Comparison of ENCODE assay signal across 10 mouse cellular contexts in genomic region chr5:104218926-104219325, GRCm38 (mm10). TPM values are rescaled to one million over a fixed set of nuclear protein-coding genes. Genes with fewer than 3 reads are reported as not detected.
DNase-seq lines count a peak whose midpoint lies in the region; ATAC-seq and TF ChIP-seq lines count a peak whose summit lies in the region.
"Had no signal": no experiment of that assay in that cellular context is flagged by ENCODE, and none has a peak within 500 bp of the region (broad histone marks: within the 10 kb centered on the region; RNA-seq: fewer than 3 reads in every experiment).

No protein-coding gene starts in this region.

- H3K9ac ChIP-seq in lung, postnatal 0 days (replicated peaks; ENCODE audit: low read depth), result no peak overlapping the region
- H3K9ac ChIP-seq: neural tube, embryonic 12.5 days had no signal

- TF ChIP-seq EP300 in lung, postnatal 0 days (IDR thresholded peaks at IDR 0.05), result no peak

- peak; percentile 23; the same call in 1 of the 2 replicates for ATAC-seq in lung, postnatal 0 days

- H3K4me1 ChIP-seq in E14TG2a.4 (replicated peaks; ENCODE audit: low read depth, low read length), result no peaks in the 10 kb centered on the region
- H3K4me1 ChIP-seq in lung, postnatal 0 days (ENCODE audit: insufficient read depth, low read depth, low read length), result no peaks in the 10 kb centered on the region
- H3K4me1 ChIP-seq: neural tube, embryonic 12.5 days had no signal

- peaks cover 22% of the 10 kb centered on the region for H3K9me3 ChIP-seq in E14TG2a.4 (ENCODE audit: low read length)
- H3K9me3 ChIP-seq in lung, postnatal 0 days (ENCODE audit: low read length), result no peaks in the 10 kb centered on the region
- H3K9me3 ChIP-seq: neural tube, embryonic 12.5 days had no signal

- H3K4me3 ChIP-seq in gastrocnemius, adult 2 months, result no peak overlapping the region
- H3K4me3 ChIP-seq in E14TG2a.4 (replicated peaks; ENCODE audit: low read length), result no peak overlapping the region
- H3K4me3 ChIP-seq in lung, postnatal 0 days (ENCODE audit: low read depth, low read length), result no peak overlapping the region
- H3K4me3 ChIP-seq: neural tube, embryonic 12.5 days had no signal

- WGBS in lung, postnatal 0 days, result 20% methylated on average over 5 of the region's 5 CpGs

- no peaks in the 10 kb centered on the region for H3K27me3 ChIP-seq in E14TG2a.4 (ENCODE audit: insufficient read depth, low read length)
- H3K27me3 ChIP-seq in lung, postnatal 0 days (replicated peaks; ENCODE audit: insufficient read depth, low read length), result no peaks in the 10 kb centered on the region
- H3K27me3 ChIP-seq: neural tube, embryonic 12.5 days had no signal

- TF ChIP-seq CTCF in gastrocnemius, adult 2 months (IDR thresholded peaks at IDR 0.05), result peak; percentile 81
- TF ChIP-seq CTCF in E14TG2a.4 (conservative IDR thresholded peaks at IDR 0.05; ENCODE audit: low read length), result peak; percentile 85
- peak; percentile 77 for TF ChIP-seq CTCF in lung, postnatal 0 days (IDR thresholded peaks at IDR 0.05)

- intact Hi-C loops in gastrocnemius, adult 2 months (cut with DNase I), result loop anchor here (1.0 kb wide), 1 partner anchor 116 kb away; no protein-coding TSS in a partner anchor
- intact Hi-C loops in gastrocnemius, postnatal 36 days (cut with DNase I), result loop anchor here (5.0 to 10.0 kb wide), 2 partner anchors 87 to 226 kb away; no protein-coding TSS in a partner anchor

- H3K27ac ChIP-seq in gastrocnemius, adult 2 months, result no peak overlapping the region
- no peak overlapping the region for H3K27ac ChIP-seq in lung, postnatal 0 days (ENCODE audit: low read length)
- H3K27ac ChIP-seq: neural tube, embryonic 12.5 days had no signal

- no peak for DNase-seq in gastrocnemius, adult 2 months
- no peak for DNase-seq in gastrocnemius, postnatal 36 days
- peak; percentile 70 for DNase-seq in embryo, embryonic 10 days (ENCODE audit: low spot score)
- DNase-seq in hindlimb bud, embryonic 11.5 days (ENCODE audit: extremely low spot score, low read depth, low spot score), result peak; percentile 42
- DNase-seq in lung, postnatal 0 days (ENCODE audit: low spot score), result peak; percentile 62
- DNase-seq in urinary bladder, adult 18-20 months (ENCODE audit: low spot score in 2 of 2), result no peak
- no peak for DNase-seq in urinary bladder, postnatal 4 days (ENCODE audit: low spot score in 2 of 2)

- no peak overlapping the region for H3K4me2 ChIP-seq in lung, postnatal 0 days (replicated peaks; ENCODE audit: low read depth, low read length)
- H3K4me2 ChIP-seq: neural tube, embryonic 12.5 days had no signal

- H3K36me3 ChIP-seq in E14TG2a.4 (ENCODE audit: insufficient read depth, low read length), result no peaks in the 10 kb centered on the region
- H3K36me3 ChIP-seq in lung, postnatal 0 days (ENCODE audit: insufficient read depth, low read length), result no peaks in the 10 kb centered on the region
- H3K36me3 ChIP-seq: neural tube, embryonic 12.5 days had no signal

RNA-seq across cellular contexts. Expression of gene Dmp1, which starts 16.5 kb away (rescaled TPM):
- under 1 TPM; 0.42 to 0.99 TPM for total RNA-seq in gastrocnemius, adult 2 months (2021)
- 1 to 10 TPM; 1.4 to 2.1 TPM for total RNA-seq in gastrocnemius, postnatal 36 days (2021)
- 0.05 and 0.07 TPM in 2 replicates for polyA plus RNA-seq in lung, postnatal 0 days (2015; fragmentation: Nextera tagmentation; extraction: Ambion mirVana)

RNA-seq across cellular contexts. Expression of gene Dspp, which starts 48.4 kb away (rescaled TPM):
- not detected for total RNA-seq in gastrocnemius, adult 2 months (2021)
- not detected for total RNA-seq in gastrocnemius, postnatal 36 days (2021)
- 0.02 TPM in 1 of 2 replicates, not detected in the other for polyA plus RNA-seq in lung, postnatal 0 days (2015; fragmentation: Nextera tagmentation; extraction: Ambion mirVana)
- total RNA-seq: hematopoietic stem cell, adult 5-6 weeks had no signal
- polyA plus RNA-seq: neural tube, embryonic 12.5 days had no signal

Comparison
In these comparisons a context has a peak if more than half of its experiments do, and no peak if none do; other contexts are left out.
1. DNase-seq: peak in embryo, embryonic 10 days (single experiment), hindlimb bud, embryonic 11.5 days (single experiment) and lung, postnatal 0 days (single experiment); none in gastrocnemius, adult 2 months (single experiment), gastrocnemius, postnatal 36 days (0 of 2), urinary bladder, adult 18-20 months (0 of 2) and urinary bladder, postnatal 4 days (0 of 2).
2. Peak in every context shown above with its lines, with median percentiles within 50 percentile points of each other: CTCF ChIP-seq.